Mouse (Mus musculus) heart, embryonic 13.5 days (tissue): ENCODE measurements at regions not wholly inside any gene's neighbourhood (a gene's known extent, or its start where the extent isn't known, plus 50 kb on each side); places are given as distances from the start of the nearest gene placed in this dataset.

ENCODE experiments used
- ATAC-seq: fragments of 200-750 bp; cut with Nextera tagmentation; 2 replicates; pipeline ENCODE4 v1.8.0; 2017; ENCODE audit warnings: moderate TSS enrichment; ENCODE audit not compliant: insufficient number of reproducible peaks, low FRiP score, low TSS enrichment; ENCODE audit errors: extremely low read depth
- H3K27ac ChIP-seq: fragments of 300-500 bp; sonication (generic); replicated peaks from 2 replicates; pipeline ENCODE4 v1.5.1; 2015; ENCODE audit warnings: moderate library complexity, mild to moderate bottlenecking, inconsistent platforms
- H3K27me3 ChIP-seq: fragments of 300-500 bp; sonication (generic); replicated peaks from 2 replicates; pipeline ENCODE4 v1.6.1; 2015; ENCODE audit warnings: mild to moderate bottlenecking, inconsistent platforms
- H3K36me3 ChIP-seq: fragments of 300-500 bp; sonication (generic); 2 replicates; pipeline ENCODE4 v1.6.1; 2015; ENCODE audit warnings: mild to moderate bottlenecking, inconsistent platforms
- H3K4me1 ChIP-seq: fragments of 300-500 bp; sonication (generic); 2 replicates; pipeline ENCODE4 v1.6.1; 2015; ENCODE audit warnings: inconsistent platforms
- H3K4me2 ChIP-seq: fragments of 300-500 bp; sonication (generic); 2 replicates; pipeline ENCODE4 v1.6.1; 2015; ENCODE audit warnings: inconsistent platforms, mild to moderate bottlenecking, moderate library complexity
- H3K4me3 ChIP-seq: fragments of 300-500 bp; sonication (generic); 2 replicates; pipeline ENCODE4 v1.5.1; 2015; ENCODE audit warnings: moderate library complexity, mild to moderate bottlenecking, inconsistent platforms
- H3K9ac ChIP-seq: fragments of 300-500 bp; sonication (generic); 2 replicates; pipeline ENCODE4 v1.6.1; 2015; ENCODE audit warnings: inconsistent platforms, mild to moderate bottlenecking, moderate library complexity
- H3K9me3 ChIP-seq: fragments of 300-500 bp; sonication (generic); 2 replicates; pipeline ENCODE4 v1.6.1; 2016; ENCODE audit warnings: inconsistent platforms
- WGBS: fragments of 180-500 bp; shearing (Covaris S2); methylation state at CpG from one replicate; pipeline ENCODE4 v1.1.7; 2015; ENCODE audit warnings: mixed read lengths; 5-methylcytosine and 5-hydroxymethylcytosine counted together

DNA sequence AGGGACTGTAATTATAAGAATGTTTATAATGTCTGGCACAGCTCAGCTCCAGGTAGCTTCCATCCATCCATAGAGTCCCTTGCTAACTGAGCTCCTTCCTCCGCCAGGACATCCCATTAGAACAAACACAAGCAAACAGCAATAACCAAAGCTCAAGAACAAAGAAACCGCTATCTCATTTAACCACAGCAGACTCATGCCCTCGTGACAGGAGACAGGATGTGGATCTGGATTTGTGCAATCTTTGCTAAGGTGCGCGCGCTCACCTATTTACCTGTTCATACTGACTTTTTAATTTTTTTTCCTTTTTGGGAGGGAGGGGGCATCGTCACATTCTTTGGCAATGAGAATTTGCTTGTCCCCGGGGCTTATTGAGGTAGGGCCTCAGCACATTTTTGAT lies 71.3 kb upstream of the Slc38a2 start:
- Histone ChIP-seq H3K4me3 (no peak overlapping the region), H3K36me3 (no peaks in the 10 kb centered on the region), H3K27me3 (no peaks in the 10 kb centered on the region), H3K9ac (no peak overlapping the region), H3K27ac (no peak overlapping the region), H3K4me1 (peaks cover 55% of the 10 kb centered on the region), H3K9me3 (no peaks in the 10 kb centered on the region), H3K4me2 (no peak overlapping the region)
- ATAC-seq = no peak
- 83% methylated on average over 8 of the region's 8 CpGs for WGBS

DNA sequence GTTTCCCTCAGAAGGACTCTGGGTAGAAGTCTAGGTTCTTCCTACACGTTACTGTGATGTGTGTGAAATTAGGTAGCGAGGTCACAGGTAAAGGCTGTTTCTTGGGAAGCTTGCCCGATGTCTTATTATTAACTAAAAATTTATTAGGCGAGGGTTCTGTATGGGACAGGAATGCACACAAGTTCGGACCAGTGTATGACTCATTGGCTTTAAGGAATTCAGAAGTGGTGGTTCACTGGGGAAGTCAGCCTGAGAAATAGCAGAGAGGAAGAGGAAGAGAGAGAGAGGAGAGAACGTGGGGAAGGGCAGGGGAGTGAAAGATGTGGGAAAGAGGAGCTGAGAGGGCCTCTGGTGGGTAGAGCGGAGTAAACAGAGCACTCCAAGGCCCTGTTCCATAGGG lies 70.8 kb upstream of the Slc38a2 start:
- ATAC-seq = no peak
- Histone ChIP-seq H3K9ac (0 out of 2 replicates have a peak overlapping the region, but pooled peaks have one; percentile 5), H3K27ac (peak overlapping the region; percentile 44; the same call in 1 of the 2 replicates), H3K4me1 (peaks cover 55% of the 10 kb centered on the region), H3K4me3 (no peak overlapping the region), H3K9me3 (no peaks in the 10 kb centered on the region), H3K27me3 (no peaks in the 10 kb centered on the region), H3K4me2 (no peak overlapping the region), H3K36me3 (no peaks in the 10 kb centered on the region)
- 72% methylated on average over 7 of the region's 7 CpGs for WGBS

GRCm38 (mm10) chr15:96769751-96770150 lies 70.2 kb upstream of the Slc38a2 start:
- Histone ChIP-seq H3K9ac (0 out of 2 replicates have a peak overlapping the region, but pooled peaks have one; percentile 5), H3K4me2 (no peak overlapping the region), H3K27ac (peak overlapping the region; percentile 44), H3K4me3 (no peak overlapping the region), H3K4me1 (peaks cover 53% of the 10 kb centered on the region), H3K36me3 (no peaks in the 10 kb centered on the region), H3K9me3 (0 out of 2 replicates have a peak, but pooled peaks cover under 1% of the 10 kb centered on the region), H3K27me3 (no peaks in the 10 kb centered on the region)
- WGBS = 30% methylated on average over 11 of the region's 11 CpGs
- no peak for ATAC-seq

- no peak overlapping the region for H3K4me2 ChIP-seq
- WGBS = 66% methylated on average over 19 of the region's 19 CpGs
- H3K9ac ChIP-seq = peak overlapping the region; percentile 54
- ATAC-seq = no peak
- H3K4me3 ChIP-seq = no peak overlapping the region
- no peaks in the 10 kb centered on the region for H3K36me3 ChIP-seq
- peak overlapping the region; percentile 15 for H3K27ac ChIP-seq
- H3K9me3 ChIP-seq = 0 out of 2 replicates have a peak, but pooled peaks cover 4% of the 10 kb centered on the region
- H3K4me1 ChIP-seq = peaks cover 40% of the 10 kb centered on the region
- no peaks in the 10 kb centered on the region for H3K27me3 ChIP-seq
These were observed 68.9 kb upstream of the Slc38a2 start for GRCm38 (mm10) chr15:96768301-96768993.

DNA sequence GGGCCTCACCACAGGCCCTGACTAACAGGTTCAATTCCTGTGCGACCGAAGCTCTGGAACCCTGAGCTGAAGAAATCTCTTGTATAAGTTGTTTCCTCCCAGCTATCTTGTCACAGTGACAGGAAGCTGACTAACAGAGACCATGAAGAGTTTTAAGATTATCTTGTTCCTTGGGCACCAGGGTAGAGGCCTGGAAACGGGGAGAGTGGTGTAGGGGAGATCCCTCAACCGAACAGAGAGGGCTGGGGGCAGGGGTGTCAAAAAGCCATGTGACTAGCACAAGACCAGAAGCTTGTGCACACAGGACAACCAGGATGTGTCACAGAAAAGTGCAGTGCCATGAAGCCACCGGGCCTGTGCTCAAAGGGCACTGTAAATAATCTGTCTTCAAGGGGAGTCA lies 67.7 kb upstream of the Slc38a2 start:
- H3K27me3 ChIP-seq = no peaks in the 10 kb centered on the region
- H3K9ac ChIP-seq = no peak overlapping the region
- H3K4me1 ChIP-seq = peaks cover 29% of the 10 kb centered on the region
- H3K4me3 ChIP-seq = no peak overlapping the region
- ATAC-seq = no peak
- no peak overlapping the region for H3K27ac ChIP-seq
- H3K9me3 ChIP-seq = 0 out of 2 replicates have a peak, but pooled peaks cover 4% of the 10 kb centered on the region
- H3K4me2 ChIP-seq = no peak overlapping the region
- 62% methylated on average over 5 of the region's 5 CpGs for WGBS
- no peaks in the 10 kb centered on the region for H3K36me3 ChIP-seq

GRCm38 (mm10) chr15:96766238-96766637 lies 66.7 kb upstream of the Slc38a2 start:
- Histone ChIP-seq H3K4me3 (no peak overlapping the region), H3K36me3 (no peaks in the 10 kb centered on the region), H3K4me2 (no peak overlapping the region), H3K9me3 (0 out of 2 replicates have a peak, but pooled peaks cover 4% of the 10 kb centered on the region), H3K27me3 (no peaks in the 10 kb centered on the region), H3K4me1 (peaks cover 29% of the 10 kb centered on the region), H3K9ac (no peak overlapping the region), H3K27ac (no peak overlapping the region)
- ATAC-seq = no peak
- WGBS = 89% methylated on average over 9 of the region's 9 CpGs

- H3K36me3 ChIP-seq = no peaks in the 10 kb centered on the region
- ATAC-seq = no peak
- no peak overlapping the region for H3K4me2 ChIP-seq
- 42% methylated on average over 1 of the region's 1 CpGs for WGBS
- peaks cover 5% of the 10 kb centered on the region for H3K4me1 ChIP-seq
- no peak overlapping the region for H3K27ac ChIP-seq
- 0 out of 2 replicates have a peak, but pooled peaks cover 4% of the 10 kb centered on the region for H3K9me3 ChIP-seq
- H3K27me3 ChIP-seq = no peaks in the 10 kb centered on the region
- H3K4me3 ChIP-seq = no peak overlapping the region
- H3K9ac ChIP-seq = no peak overlapping the region
These were observed 64.1 kb upstream of the Slc38a2 start for GRCm38 (mm10) chr15:96763611-96764010.

DNA sequence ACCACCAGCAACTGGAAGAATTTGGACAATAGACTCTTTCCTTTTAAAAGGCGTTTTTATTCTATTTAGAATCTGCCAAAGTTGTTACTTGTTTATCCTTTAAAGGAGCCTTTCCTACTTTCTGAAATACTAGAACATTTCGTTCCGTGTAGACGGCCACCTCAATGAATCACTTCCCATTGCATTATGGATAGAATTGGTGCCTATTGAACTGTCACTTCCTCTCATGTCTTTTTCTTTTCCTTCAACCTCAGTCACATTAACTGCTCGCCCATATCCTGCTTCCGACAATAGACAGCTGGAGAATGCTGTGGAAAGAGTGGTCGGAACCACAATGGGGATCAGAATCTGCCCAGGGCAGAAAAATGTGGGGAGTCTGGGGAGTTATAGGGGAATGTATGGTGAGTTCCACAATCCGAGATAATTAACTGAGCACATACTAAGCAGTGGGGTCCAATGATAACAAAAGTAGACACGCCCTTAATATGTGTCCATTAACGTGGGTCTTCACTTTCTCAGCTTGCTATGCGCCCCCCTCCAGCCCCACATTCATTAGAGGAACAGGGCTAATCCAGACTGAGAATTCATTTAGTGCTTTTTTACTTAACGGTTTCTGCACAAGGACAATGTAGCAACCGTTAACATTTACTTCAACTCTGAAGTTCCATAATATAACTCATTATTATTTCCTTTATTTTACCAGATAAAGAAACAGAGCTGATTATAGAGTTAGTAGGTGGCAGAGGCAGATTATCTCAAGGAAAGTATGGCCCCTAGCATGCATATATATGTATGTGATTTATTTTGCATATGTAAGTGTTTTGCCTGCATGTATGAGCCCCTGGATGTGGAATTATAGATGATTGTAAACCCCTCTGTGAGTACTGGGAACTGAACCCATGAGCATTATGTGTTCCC lies 59.8 kb upstream of the Slc38a2 start:
- no peaks in the 10 kb centered on the region for H3K9me3 ChIP-seq
- H3K9ac ChIP-seq = no peak overlapping the region
- H3K36me3 ChIP-seq = no peaks in the 10 kb centered on the region
- no peak overlapping the region for H3K4me2 ChIP-seq
- H3K4me3 ChIP-seq = no peak overlapping the region
- ATAC-seq = no peak
- H3K4me1 ChIP-seq = peaks cover 8% of the 10 kb centered on the region; the same call in 1 of the 2 replicates
- H3K27me3 ChIP-seq = no peaks in the 10 kb centered on the region
- H3K27ac ChIP-seq = no peak overlapping the region
- WGBS = 71% methylated on average over 13 of the region's 13 CpGs

- H3K4me2 ChIP-seq = no peak overlapping the region
- no peak overlapping the region for H3K9ac ChIP-seq
- H3K9me3 ChIP-seq = no peaks in the 10 kb centered on the region
- H3K27me3 ChIP-seq = no peaks in the 10 kb centered on the region
- H3K4me3 ChIP-seq = no peak overlapping the region
- ATAC-seq = no peak
- H3K36me3 ChIP-seq = no peaks in the 10 kb centered on the region
- H3K27ac ChIP-seq = no peak overlapping the region
- 79% methylated on average over 9 of the region's 9 CpGs for WGBS
- H3K4me1 ChIP-seq = peaks cover 8% of the 10 kb centered on the region; the same call in 1 of the 2 replicates
These were observed 58.1 kb upstream of the Slc38a2 start for GRCm38 (mm10) chr15:96757446-96758198.

DNA sequence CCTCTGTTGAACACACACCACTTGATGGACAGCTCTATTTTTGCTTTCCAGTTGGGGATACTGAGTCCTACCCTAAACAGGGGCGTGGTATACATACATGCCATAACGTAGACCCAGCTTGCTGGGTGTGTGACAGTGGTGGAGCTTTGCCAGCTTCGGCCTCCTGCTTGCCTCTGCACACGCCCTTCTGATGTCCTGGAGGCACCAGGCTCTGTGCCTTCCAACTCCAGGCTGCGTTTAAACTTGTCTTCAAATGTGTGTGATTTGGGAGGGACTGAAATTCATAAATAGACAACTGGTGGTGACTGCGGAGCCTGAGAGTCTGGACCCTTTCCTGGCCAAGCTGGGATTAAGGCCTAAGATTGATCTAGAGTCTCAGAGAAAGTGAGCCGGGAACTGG lies 56.9 kb upstream of the Slc38a2 start:
- WGBS = 60% methylated on average over 7 of the region's 7 CpGs
- Histone ChIP-seq H3K27ac (0 out of 2 replicates have a peak overlapping the region, but pooled peaks have one; percentile 0), H3K9ac (no peak overlapping the region), H3K36me3 (no peaks in the 10 kb centered on the region), H3K4me3 (no peak overlapping the region), H3K27me3 (no peaks in the 10 kb centered on the region), H3K4me2 (no peak overlapping the region), H3K9me3 (no peaks in the 10 kb centered on the region), H3K4me1 (peaks cover 15% of the 10 kb centered on the region)
- no peak for ATAC-seq

GRCm38 (mm10) chr15:96755951-96756350 lies 56.4 kb upstream of the Slc38a2 start:
- Histone ChIP-seq H3K27ac (no peak overlapping the region), H3K4me2 (no peak overlapping the region), H3K36me3 (no peaks in the 10 kb centered on the region), H3K4me1 (peaks cover 20% of the 10 kb centered on the region), H3K9me3 (no peaks in the 10 kb centered on the region), H3K9ac (no peak overlapping the region), H3K27me3 (no peaks in the 10 kb centered on the region), H3K4me3 (no peak overlapping the region)
- ATAC-seq = no peak
- WGBS = 77% methylated on average over 6 of the region's 6 CpGs
